Mouse (Mus musculus): ENCODE measurements around the gene Pygb. TPM values are rescaled to one million over a fixed set of nuclear protein-coding genes. Genes with fewer than 3 reads are reported as not detected.
A peak's percentile ranks its signal among the peaks of the same experiment; 100 is the strongest.

Gene Pygb
- polyA plus RNA-seq (2016; fragmentation: Nextera tagmentation; extraction: Ambion mirVana), result 212 and 213 TPM in 2 replicates

DNA sequence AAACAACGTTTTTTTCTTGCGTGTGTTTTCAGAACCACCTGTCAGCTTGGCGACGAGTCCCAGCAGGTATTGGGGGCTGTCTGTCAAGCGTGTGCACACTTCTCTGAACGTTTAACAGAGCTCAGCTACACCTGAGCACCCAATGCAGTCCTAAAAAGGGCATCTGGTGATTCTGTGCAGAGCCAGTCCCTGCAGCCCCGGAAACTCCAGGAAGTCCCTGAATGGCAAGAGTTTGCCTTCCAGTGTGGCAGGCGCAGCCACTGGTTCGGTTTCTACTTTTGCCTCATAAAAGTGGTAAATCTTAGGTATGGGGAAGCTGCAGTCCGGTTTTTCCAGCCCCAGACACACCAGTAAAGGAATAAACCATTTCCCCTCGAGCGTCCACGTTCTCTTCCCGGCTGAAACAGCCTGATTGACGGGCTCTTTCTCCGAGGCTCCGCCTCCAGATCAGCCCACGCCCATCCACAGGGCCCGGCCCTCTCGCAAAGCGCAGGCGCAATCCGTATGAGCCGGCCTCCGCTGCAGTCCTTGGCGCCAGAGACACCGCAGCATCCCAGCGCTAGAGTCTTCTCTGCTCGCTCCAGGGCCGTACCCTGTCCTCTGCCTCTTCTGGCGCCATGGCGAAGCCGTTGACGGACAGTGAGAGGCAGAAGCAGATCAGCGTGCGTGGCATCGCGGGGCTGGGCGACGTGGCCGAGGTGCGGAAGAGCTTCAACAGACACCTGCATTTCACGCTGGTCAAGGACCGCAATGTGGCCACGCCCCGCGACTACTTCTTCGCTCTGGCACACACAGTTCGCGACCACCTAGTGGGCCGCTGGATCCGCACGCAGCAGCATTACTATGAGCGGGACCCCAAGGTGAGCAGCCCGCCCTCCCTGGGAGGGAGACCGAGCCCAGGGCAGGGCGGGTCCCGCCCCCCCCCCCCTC lies at the start of gene Pygb:
Gene Pygb, plus strand, starts transcription at position 485 of the 930 bp plus-strand sequence.
- Histone ChIP-seq H3K27ac (ENCODE audit: poor library complexity, severe bottlenecking) (peak within 1 kb of the TSS; percentile 88), H3K9ac (peak within 1 kb of the TSS; percentile 92), H3K36me3 (peaks cover 12% of the 10 kb centered on the region), H3K9me3 (replicated peaks) (no peaks in the 10 kb centered on the region), H3K4me3 (peak within 1 kb of the TSS; percentile 86), H3K4me2 (peak within 1 kb of the TSS; percentile 84), H3K4me1 (replicated peaks) (peaks cover 25% of the 10 kb centered on the region), H3K27me3 (replicated peaks) (no peaks in the 10 kb centered on the region)
- WGBS, result 2% methylated on average over 56 of the region's 58 CpGs
- peak; percentile 95 for ATAC-seq (ENCODE audit: insufficient number of reproducible peaks, low FRiP score)

GRCm38 (mm10) chr2:150737881-150738280 lies 48.7 kb upstream of the Pygb start:
- Histone ChIP-seq H3K4me3 (no peak overlapping the region), H3K9ac (no peak overlapping the region), H3K4me1 (replicated peaks) (no peaks in the 10 kb centered on the region), H3K36me3 (no peaks in the 10 kb centered on the region), H3K27ac (ENCODE audit: poor library complexity, severe bottlenecking) (no peak overlapping the region), H3K4me2 (no peak overlapping the region), H3K27me3 (replicated peaks) (0 out of 2 replicates have a peak, but pooled peaks cover 3% of the 10 kb centered on the region), H3K9me3 (replicated peaks) (0 out of 2 replicates have a peak, but pooled peaks cover 2% of the 10 kb centered on the region)
- WGBS, result 61% methylated on average over 9 of the region's 9 CpGs
- no peak for ATAC-seq (ENCODE audit: insufficient number of reproducible peaks, low FRiP score)

DNA sequence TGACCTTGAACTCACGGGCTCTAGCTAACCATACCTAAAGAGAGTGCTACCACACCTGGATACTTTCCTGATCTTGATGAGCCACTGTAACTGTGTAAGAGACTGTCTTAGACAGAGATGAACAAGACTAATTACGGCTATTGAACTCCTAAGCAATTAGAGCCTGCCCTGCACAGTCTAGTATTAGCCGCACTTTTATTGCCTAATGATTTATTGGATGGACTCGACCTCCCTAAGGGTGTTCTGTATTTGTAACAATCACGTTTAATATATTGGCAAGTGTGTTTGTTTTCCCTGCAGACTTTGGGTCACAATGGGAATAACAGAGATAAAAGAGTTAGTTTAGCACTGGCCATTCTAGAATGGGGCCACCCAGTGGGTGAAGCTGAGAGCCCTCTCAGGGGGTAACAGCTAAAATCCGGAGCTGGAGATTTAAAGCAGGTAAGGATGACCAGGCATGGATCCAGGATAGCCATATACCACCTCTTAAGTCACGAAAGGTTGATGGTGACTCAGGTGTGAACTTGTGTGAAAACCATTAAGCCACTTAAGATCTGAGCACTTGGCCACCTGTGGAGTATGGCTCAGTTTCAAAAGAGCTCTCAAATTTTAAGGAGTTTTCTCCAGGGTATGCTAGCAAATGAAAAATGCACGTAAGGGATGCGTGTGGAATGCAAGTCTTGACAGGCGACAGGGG lies 46.2 kb upstream of the Pygb start:
- H3K9me3 ChIP-seq (replicated peaks), result 0 out of 2 replicates have a peak, but pooled peaks cover 2% of the 10 kb centered on the region
- no peak overlapping the region for H3K4me3 ChIP-seq
- H3K27ac ChIP-seq (ENCODE audit: poor library complexity, severe bottlenecking), result no peak overlapping the region
- no peaks in the 10 kb centered on the region for H3K36me3 ChIP-seq
- ATAC-seq (ENCODE audit: insufficient number of reproducible peaks, low FRiP score), result no peak
- H3K27me3 ChIP-seq (replicated peaks), result 0 out of 2 replicates have a peak, but pooled peaks cover 3% of the 10 kb centered on the region
- 67% methylated on average over 10 of the region's 10 CpGs for WGBS
- H3K9ac ChIP-seq, result no peak overlapping the region
- no peak overlapping the region for H3K4me2 ChIP-seq
- H3K4me1 ChIP-seq (replicated peaks), result no peaks in the 10 kb centered on the region

- Histone ChIP-seq H3K9me3 (replicated peaks) (0 out of 2 replicates have a peak, but pooled peaks cover 2% of the 10 kb centered on the region), H3K27me3 (replicated peaks) (0 out of 2 replicates have a peak, but pooled peaks cover 3% of the 10 kb centered on the region), H3K4me3 (no peak overlapping the region), H3K4me2 (no peak overlapping the region), H3K36me3 (no peaks in the 10 kb centered on the region), H3K4me1 (replicated peaks) (no peaks in the 10 kb centered on the region), H3K9ac (no peak overlapping the region), H3K27ac (ENCODE audit: poor library complexity, severe bottlenecking) (no peak overlapping the region)
- ATAC-seq (ENCODE audit: insufficient number of reproducible peaks, low FRiP score), result no peak
- WGBS, result 50% methylated on average over 4 of the region's 4 CpGs
Observed at GRCm38 (mm10) chr2:150741405-150741804, 45.1 kb upstream of the Pygb start.

- Histone ChIP-seq H3K4me2 (no peak overlapping the region), H3K9ac (no peak overlapping the region), H3K27ac (ENCODE audit: poor library complexity, severe bottlenecking) (no peak overlapping the region), H3K36me3 (no peaks in the 10 kb centered on the region), H3K4me1 (replicated peaks) (peaks cover 8% of the 10 kb centered on the region), H3K27me3 (replicated peaks) (no peaks in the 10 kb centered on the region), H3K9me3 (replicated peaks) (0 out of 2 replicates have a peak, but pooled peaks cover 2% of the 10 kb centered on the region), H3K4me3 (no peak overlapping the region)
- 66% methylated on average over 7 of the region's 7 CpGs for WGBS
- ATAC-seq (ENCODE audit: insufficient number of reproducible peaks, low FRiP score), result no peak
Observed at GRCm38 (mm10) chr2:150745016-150745415, 41.5 kb upstream of the Pygb start.

GRCm38 (mm10) chr2:150748854-150749253 lies 37.7 kb upstream of the Pygb start, which contains the start of gene Entpd6:
Gene Entpd6 (plus strand): TSS chr2:150749042.
- no peaks in the 10 kb centered on the region for H3K27me3 ChIP-seq (replicated peaks)
- H3K36me3 ChIP-seq, result peaks cover 8% of the 10 kb centered on the region
- H3K9me3 ChIP-seq (replicated peaks), result no peaks in the 10 kb centered on the region
- peak within 1 kb of the TSS; percentile 98 for H3K4me2 ChIP-seq
- peak within 1 kb of the TSS; percentile 65 for H3K27ac ChIP-seq (ENCODE audit: poor library complexity, severe bottlenecking)
- WGBS, result under 1% methylated on average over 30 of the region's 30 CpGs
- H3K4me3 ChIP-seq, result peak within 1 kb of the TSS; percentile 80
- H3K9ac ChIP-seq, result peak within 1 kb of the TSS; percentile 85
- peaks cover 22% of the 10 kb centered on the region for H3K4me1 ChIP-seq (replicated peaks)
- peak; percentile 95 for ATAC-seq (ENCODE audit: insufficient number of reproducible peaks, low FRiP score)

DNA sequence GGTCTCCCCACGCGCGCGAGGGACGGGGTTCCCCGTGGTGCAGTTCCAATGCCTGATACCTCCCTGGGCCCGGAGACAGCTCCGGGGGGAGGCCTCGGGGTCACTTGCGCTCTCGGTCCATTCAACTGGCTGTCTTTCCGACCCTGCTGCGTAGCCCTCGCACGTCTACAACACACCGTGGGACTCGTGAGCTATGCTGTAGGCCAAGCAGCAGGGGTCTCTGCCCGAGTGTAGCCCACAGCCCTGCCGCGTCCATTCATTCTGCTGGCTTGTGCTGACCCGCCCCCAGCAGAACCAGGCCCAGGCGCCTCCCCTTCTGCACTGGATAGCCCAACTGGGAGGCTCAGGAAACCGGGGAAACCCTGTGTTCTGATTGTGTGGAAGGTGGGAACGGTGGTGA lies 37.3 kb upstream of the Pygb start:
- Histone ChIP-seq H3K27me3 (replicated peaks) (no peaks in the 10 kb centered on the region), H3K4me2 (peak overlapping the region; percentile 98), H3K9me3 (replicated peaks) (no peaks in the 10 kb centered on the region), H3K27ac (ENCODE audit: poor library complexity, severe bottlenecking) (peak overlapping the region; percentile 65), H3K4me3 (peak overlapping the region; percentile 80), H3K36me3 (peaks cover 8% of the 10 kb centered on the region), H3K4me1 (replicated peaks) (peaks cover 23% of the 10 kb centered on the region), H3K9ac (peak overlapping the region; percentile 85)
- ATAC-seq (ENCODE audit: insufficient number of reproducible peaks, low FRiP score), result peak; percentile 78
- under 1% methylated on average over 24 of the region's 24 CpGs for WGBS

DNA sequence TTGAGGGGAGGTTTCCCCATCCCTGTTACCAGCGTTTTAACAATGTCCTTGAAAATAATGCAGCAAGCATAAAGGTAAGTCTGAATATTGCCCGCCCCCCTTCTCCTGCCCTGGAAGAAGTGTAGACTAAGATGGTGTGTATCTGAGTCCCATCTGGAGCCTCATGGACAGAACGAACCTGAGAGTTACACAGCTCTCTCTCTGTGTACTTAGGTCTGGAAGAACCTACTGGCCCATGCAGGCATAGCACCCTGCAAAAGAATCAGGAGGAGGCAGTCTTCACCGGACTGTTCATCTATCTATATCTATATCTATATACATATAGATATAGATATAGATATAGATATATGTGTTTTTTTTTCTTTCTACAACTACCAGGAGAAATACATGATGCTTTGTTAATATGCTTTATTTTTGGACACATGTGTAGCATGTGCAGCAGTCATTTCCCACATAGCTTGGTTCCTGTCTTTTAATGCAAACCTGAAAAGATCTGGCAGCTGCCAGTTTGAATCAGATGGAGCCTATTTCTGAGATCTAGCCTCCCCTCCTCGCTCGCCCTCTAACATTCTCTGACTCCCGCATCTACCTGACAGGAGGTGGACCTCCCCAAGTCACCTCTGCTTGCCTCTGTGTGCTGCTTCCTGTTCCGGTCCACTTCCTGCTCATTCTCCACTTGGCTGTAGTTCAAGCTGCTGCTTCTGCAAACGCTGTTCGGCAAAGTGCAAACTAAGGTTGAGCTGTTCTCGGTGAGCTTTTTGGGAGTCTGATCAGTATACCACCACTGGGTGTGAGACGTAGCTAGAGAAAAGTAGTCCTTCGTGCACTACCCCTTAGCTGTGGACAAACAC lies 36.2 kb upstream of the Pygb start:
- Histone ChIP-seq H3K36me3 (peaks cover 11% of the 10 kb centered on the region), H3K4me1 (replicated peaks) (peaks cover 23% of the 10 kb centered on the region), H3K9me3 (replicated peaks) (no peaks in the 10 kb centered on the region), H3K4me3 (peak overlapping the region; percentile 80; the same call in 1 of the 2 replicates), H3K27me3 (replicated peaks) (no peaks in the 10 kb centered on the region), H3K4me2 (peak overlapping the region; percentile 98), H3K9ac (peak overlapping the region; percentile 85), H3K27ac (ENCODE audit: poor library complexity, severe bottlenecking) (no peak overlapping the region)
- 69% methylated on average over 13 of the region's 13 CpGs for WGBS
- ATAC-seq (ENCODE audit: insufficient number of reproducible peaks, low FRiP score), result no peak

DNA sequence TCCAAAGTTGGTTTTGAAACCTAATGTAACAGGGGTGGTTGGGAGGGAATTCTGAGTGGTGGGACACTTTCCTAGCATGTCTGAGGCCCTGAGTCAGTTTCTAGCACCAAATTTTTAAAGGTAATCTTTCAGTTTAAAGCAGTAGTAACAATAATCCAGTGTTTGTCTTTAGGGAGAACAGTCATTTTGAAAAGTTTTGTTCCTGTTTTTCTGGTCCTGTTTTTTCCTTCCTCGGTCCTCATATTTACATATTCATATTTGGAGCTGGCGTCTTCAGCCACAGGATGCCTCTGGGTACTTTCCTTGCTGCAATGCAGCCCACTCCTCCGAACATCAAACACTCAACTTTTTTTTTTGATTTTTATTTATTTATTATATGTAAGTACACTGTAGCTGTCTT lies 31.5 kb upstream of the Pygb start:
- Histone ChIP-seq H3K9me3 (replicated peaks) (no peaks in the 10 kb centered on the region), H3K4me3 (no peak overlapping the region), H3K4me2 (no peak overlapping the region), H3K27ac (ENCODE audit: poor library complexity, severe bottlenecking) (no peak overlapping the region), H3K9ac (no peak overlapping the region), H3K27me3 (replicated peaks) (no peaks in the 10 kb centered on the region), H3K4me1 (replicated peaks) (peaks cover 15% of the 10 kb centered on the region), H3K36me3 (peaks cover 51% of the 10 kb centered on the region)
- WGBS, result 91% methylated on average over 3 of the region's 3 CpGs
- no peak for ATAC-seq (ENCODE audit: insufficient number of reproducible peaks, low FRiP score)

GRCm38 (mm10) chr2:150761476-150761875 lies 25.1 kb upstream of the Pygb start:
- ATAC-seq (ENCODE audit: insufficient number of reproducible peaks, low FRiP score), result no peak
- H3K9ac ChIP-seq, result no peak overlapping the region
- 83% methylated on average over 7 of the region's 7 CpGs for WGBS
- H3K36me3 ChIP-seq, result peaks cover 60% of the 10 kb centered on the region
- peaks cover 19% of the 10 kb centered on the region for H3K4me1 ChIP-seq (replicated peaks)
- no peaks in the 10 kb centered on the region for H3K27me3 ChIP-seq (replicated peaks)
- H3K4me3 ChIP-seq, result no peak overlapping the region
- no peak overlapping the region for H3K4me2 ChIP-seq
- H3K27ac ChIP-seq (ENCODE audit: poor library complexity, severe bottlenecking), result no peak overlapping the region
- H3K9me3 ChIP-seq (replicated peaks), result 0 out of 2 replicates have a peak, but pooled peaks cover 4% of the 10 kb centered on the region

Data from heart, embryonic 12.5 days (tissue).